In genomic region chr17:74678061-74678460, GRCm38 (mm10) we compare ENCODE assay signal across 26 mouse cellular contexts. TPM values are rescaled to one million over a fixed set of nuclear protein-coding genes. Genes with fewer than 3 reads are reported as not detected.
A peak's percentile ranks its signal among the peaks of the same experiment; 100 is the strongest.
DNase-seq lines count a peak whose midpoint lies in the region; ATAC-seq and TF ChIP-seq lines count a peak whose summit lies in the region.
"Had no signal": no experiment of that assay in that cellular context is flagged by ENCODE, and none has a peak within 500 bp of the region (broad histone marks: within the 10 kb centered on the region; RNA-seq: fewer than 3 reads in every experiment).

No protein-coding gene starts in this region.

- H3K4me3 ChIP-seq in liver, adult 2 months (ENCODE audit: insufficient read depth, low read depth, low read length): no peak overlapping the region
- H3K4me3 ChIP-seq in liver, embryonic 11.5 days (ENCODE audit: low read depth, low read length): no peak overlapping the region
- H3K4me3 ChIP-seq in midbrain, postnatal 0 days (ENCODE audit: low read depth, low read length): no peak overlapping the region
- H3K4me3 ChIP-seq: embryonic facial prominence, embryonic 10.5 days; embryonic facial prominence, embryonic 13.5 days; erythroblast, embryonic 14.5 days; forebrain, embryonic 12.5 days; hindbrain, embryonic 12.5 days; hindbrain, embryonic 15.5 days had no signal

- ATAC-seq in liver, embryonic 11.5 days (replicated peaks; ENCODE audit: low FRiP score): no peak
- no peak for ATAC-seq in midbrain, postnatal 0 days (ENCODE audit: low FRiP score)
- ATAC-seq: CD4-positive, CD25-positive, alpha-beta regulatory T cell, adult 4 months; forebrain, embryonic 16.5 days had no signal

- no peaks in the 10 kb centered on the region for H3K27me3 ChIP-seq in liver, adult 2 months (ENCODE audit: control insufficient read depth, insufficient read depth, low read length)
- no peaks in the 10 kb centered on the region for H3K27me3 ChIP-seq in liver, embryonic 11.5 days (replicated peaks; ENCODE audit: control insufficient read depth, insufficient read depth, low read length)
- H3K27me3 ChIP-seq in midbrain, postnatal 0 days (ENCODE audit: insufficient read depth, low read length): no peaks in the 10 kb centered on the region
- H3K27me3 ChIP-seq: embryonic facial prominence, embryonic 13.5 days; forebrain, embryonic 12.5 days; hindbrain, embryonic 12.5 days; hindbrain, embryonic 15.5 days had no signal

- H3K9me3 ChIP-seq in liver, embryonic 11.5 days (ENCODE audit: control insufficient read depth, low read length): no peaks in the 10 kb centered on the region
- no peaks in the 10 kb centered on the region for H3K9me3 ChIP-seq in midbrain, postnatal 0 days (ENCODE audit: low read length)
- H3K9me3 ChIP-seq: embryonic facial prominence, embryonic 10.5 days; embryonic facial prominence, embryonic 13.5 days; forebrain, embryonic 12.5 days; hindbrain, embryonic 12.5 days; hindbrain, embryonic 15.5 days had no signal

- DNase-seq in liver, adult 2 months (ENCODE audit: extremely low read depth, low read depth, low spot score): peak; percentile 9
- DNase-seq in liver, embryonic 11.5 days (ENCODE audit: low spot score): no peak
- DNase-seq in lung, postnatal 36 days: peak; percentile 5
- no peak for DNase-seq in lung, postnatal 14 days
- peak; percentile 7 for DNase-seq in large intestine, adult 2 months (ENCODE audit: low read depth, low spot score)
- no peak for DNase-seq in midbrain, postnatal 0 days (ENCODE audit: low spot score)
- no peak for DNase-seq in adrenal gland, adult 8-10 months
- DNase-seq: adrenal gland, adult 2 months; adrenal gland, postnatal 25 days; cerebellum, adult 11-12 months; cerebellum, adult 8-10 months; cerebellum, postnatal 10 days; cerebellum, postnatal 36 days; embryo, embryonic 11 days; gastrocnemius, postnatal 10 days; gastrocnemius, postnatal 36 days; heart, adult 11 months had no signal

- no peak for TF ChIP-seq CTCF in liver, adult 2 months (IDR thresholded peaks at IDR 0.05; ENCODE audit: low read depth, low read length)
- no peak for TF ChIP-seq CTCF in midbrain, postnatal 0 days (IDR thresholded peaks at IDR 0.05)

- TF ChIP-seq POLR2A in liver, adult 2 months (IDR thresholded peaks at IDR 0.05; ENCODE audit: extremely low read depth, insufficient read depth, low read length): no peak

- no peaks in the 10 kb centered on the region for H3K4me1 ChIP-seq in liver, adult 2 months (ENCODE audit: control insufficient read depth, insufficient read depth, low read length)
- H3K4me1 ChIP-seq in liver, embryonic 11.5 days (replicated peaks; ENCODE audit: control insufficient read depth, insufficient read depth, low read length): no peaks in the 10 kb centered on the region
- no peaks in the 10 kb centered on the region for H3K4me1 ChIP-seq in midbrain, postnatal 0 days (ENCODE audit: insufficient read depth, low read length)
- H3K4me1 ChIP-seq: embryonic facial prominence, embryonic 10.5 days; embryonic facial prominence, embryonic 13.5 days; forebrain, embryonic 12.5 days; hindbrain, embryonic 12.5 days; hindbrain, embryonic 15.5 days had no signal

- no peaks in the 10 kb centered on the region; the same call in 1 of the 2 replicates for H3K79me2 ChIP-seq in liver, adult 2 months (ENCODE audit: control insufficient read depth, insufficient read depth, low read length)

- H3K4me2 ChIP-seq in liver, embryonic 11.5 days: no peak overlapping the region
- no peak overlapping the region for H3K4me2 ChIP-seq in midbrain, postnatal 0 days (ENCODE audit: low read depth, low read length, poor library complexity, severe bottlenecking)
- H3K4me2 ChIP-seq: embryonic facial prominence, embryonic 13.5 days; forebrain, embryonic 12.5 days; heart, embryonic 11.5 days; hindbrain, embryonic 12.5 days; hindbrain, embryonic 15.5 days had no signal

- peaks cover 47% of the 10 kb centered on the region for H3K36me3 ChIP-seq in liver, adult 2 months (ENCODE audit: control insufficient read depth, insufficient read depth, low read length)
- peaks cover 14% of the 10 kb centered on the region; the same call in 1 of the 2 replicates for H3K36me3 ChIP-seq in liver, embryonic 11.5 days (ENCODE audit: control insufficient read depth, insufficient read depth, low read length)
- peaks cover 14% of the 10 kb centered on the region; the same call in 1 of the 2 replicates for H3K36me3 ChIP-seq in midbrain, postnatal 0 days (ENCODE audit: insufficient read depth, low read length)

- no peak overlapping the region for H3K9ac ChIP-seq in liver, adult 2 months (ENCODE audit: low read depth, low read length)
- H3K9ac ChIP-seq in liver, embryonic 11.5 days (ENCODE audit: low read depth, low read length): no peak overlapping the region
- H3K9ac ChIP-seq in midbrain, postnatal 0 days (replicated peaks; ENCODE audit: low read length, poor library complexity, severe bottlenecking): no peak overlapping the region
- H3K9ac ChIP-seq: embryonic facial prominence, embryonic 13.5 days; forebrain, embryonic 12.5 days; hindbrain, embryonic 12.5 days; hindbrain, embryonic 15.5 days had no signal

- no peak overlapping the region for H3K27ac ChIP-seq in liver, adult 2 months (replicated peaks; ENCODE audit: insufficient read depth, low read depth, low read length)
- H3K27ac ChIP-seq in liver, embryonic 11.5 days (ENCODE audit: low read depth, low read length): no peak overlapping the region
- no peak overlapping the region for H3K27ac ChIP-seq in midbrain, postnatal 0 days (ENCODE audit: low read depth, low read length)
- H3K27ac ChIP-seq: embryonic facial prominence, embryonic 10.5 days; embryonic facial prominence, embryonic 13.5 days; forebrain, embryonic 12.5 days; hindbrain, embryonic 12.5 days; hindbrain, embryonic 15.5 days had no signal

- 68% methylated on average over 8 of the region's 8 CpGs for whole genome bisulfite sequencing in liver, adult 2 months
- WGBS in liver, embryonic 11.5 days: 91% methylated on average over 8 of the region's 8 CpGs
- WGBS in large intestine, adult 2 months: 56% methylated on average over 8 of the region's 8 CpGs
- 94% methylated on average over 8 of the region's 8 CpGs for WGBS in midbrain, postnatal 0 days

RNA-seq across cellular contexts. Expression of gene Ttc27, which starts 39.5 kb away (rescaled TPM):
- total RNA-seq in liver, adult 2 months (2014; rRNA removed): 11.9 and 12.4 TPM in 2 replicates
- 2.8 and 2.9 TPM in 2 replicates for polyA plus RNA-seq in liver, adult 2 months (2012; rRNA removed)
- 37.6 and 40.4 TPM in 2 replicates for polyA plus RNA-seq in liver, embryonic 11.5 days (2014; fragmentation: Nextera tagmentation; extraction: Ambion mirVana)
- 4.5 and 5.9 TPM in 2 replicates for polyA plus RNA-seq in large intestine, adult 2 months (2012; rRNA removed)
- 12.6 and 17.6 TPM in 2 replicates for total RNA-seq in midbrain, postnatal 0 days (2014; rRNA removed)
- 12.0 and 13.0 TPM in 2 replicates for polyA plus RNA-seq in midbrain, postnatal 0 days (2015; fragmentation: Nextera tagmentation; extraction: Ambion mirVana)
- total RNA-seq in adrenal gland, adult 8-10 months (2022): 10 to 100 TPM; 26.8 to 30.4 (median 28.4) TPM

Comparison
In these comparisons a context has a peak if more than half of its experiments do, and no peak if none do; other contexts are left out.
1. DNase-seq: peak in liver, adult 2 months (single experiment), lung, postnatal 36 days (single experiment) and large intestine, adult 2 months (single experiment); none in liver, embryonic 11.5 days (single experiment), lung, postnatal 14 days (single experiment), midbrain, postnatal 0 days (single experiment) and adrenal gland, adult 8-10 months (single experiment).